Mouse (Mus musculus): Measurements from ENCODE around the gene B3galt2.
A peak's percentile ranks its signal among the peaks of the same experiment; 100 is the strongest.
"Not testable (repeated sequence)": the region's sequence is repeated elsewhere in the genome, so short reads cannot be mapped to it uniquely, and the experiment has no call there.

B3galt2 gene

GRCm38 (mm10) chr1:143640650-143641407 is at the start of gene B3galt2:
TSS of gene B3galt2 (plus strand) at chr1:143640664.
- DNase-seq (ENCODE audit: low spot score), result peak; percentile 72

DNA sequence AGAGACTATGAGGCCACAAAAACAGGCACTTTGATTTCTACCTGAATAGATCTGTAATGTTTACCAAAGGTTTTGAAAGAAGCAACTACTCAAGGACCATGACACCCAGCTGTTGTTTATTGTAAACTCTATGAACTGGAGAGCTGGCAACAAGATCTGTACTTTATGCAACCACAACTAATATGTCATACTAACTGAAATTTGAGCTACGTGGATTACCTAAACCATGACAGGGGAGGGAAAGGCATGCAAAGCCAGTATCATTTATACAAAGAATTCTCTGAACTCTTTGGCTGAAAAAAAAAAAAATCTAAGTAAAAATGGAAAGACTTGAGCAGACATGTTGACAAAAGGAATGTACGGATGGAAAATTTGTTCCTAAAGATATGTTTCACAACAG is 43.6 kb upstream of the B3galt2 start:
- DNase-seq (ENCODE audit: low spot score), result no peak

DNA sequence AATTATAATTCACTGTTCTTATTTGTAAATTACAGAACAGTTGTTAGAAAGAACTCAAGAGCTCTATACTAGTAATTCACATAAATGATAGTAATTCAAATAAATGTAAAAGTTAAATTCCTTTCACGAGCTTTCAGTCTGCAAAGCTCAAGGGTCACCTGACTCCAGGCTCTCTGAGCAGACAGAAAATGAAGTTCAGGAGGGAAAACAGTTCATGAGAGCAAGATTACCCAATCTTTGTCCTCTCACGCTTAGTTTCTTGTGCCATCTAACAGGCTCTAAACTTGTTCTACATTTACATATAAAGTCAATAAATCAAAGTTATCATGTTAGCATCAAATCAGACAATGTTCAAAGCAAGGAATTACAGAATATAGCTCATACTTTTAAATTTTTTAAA is 31.6 kb upstream of the B3galt2 start:
- no peak for DNase-seq (ENCODE audit: low spot score)

DNA sequence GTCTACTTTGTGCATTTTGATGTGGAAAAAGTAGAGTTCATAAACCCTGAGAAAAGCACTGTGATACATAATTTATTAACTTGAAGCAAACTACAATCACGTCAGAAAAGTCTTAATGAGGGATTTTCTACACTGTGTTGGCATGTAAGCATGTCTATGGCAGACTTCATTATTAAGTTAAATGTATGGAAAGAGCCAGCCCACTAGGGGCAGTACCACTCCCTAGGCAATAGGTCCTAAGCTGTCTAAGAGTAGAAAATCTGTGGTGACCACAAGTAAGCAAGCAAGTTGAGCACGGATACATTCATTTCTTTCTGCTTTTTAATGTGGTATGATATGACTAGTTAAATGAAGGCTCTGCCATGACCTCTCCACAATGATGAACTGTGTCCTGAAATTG is 27.6 kb upstream of the B3galt2 start:
- DNase-seq (ENCODE audit: low spot score), result no peak

- DNase-seq (ENCODE audit: low spot score), result no peak
These were observed 20.7 kb upstream of the B3galt2 start for GRCm38 (mm10) chr1:143619760-143620159.

- no peak for DNase-seq (ENCODE audit: low spot score)
These were observed 18.5 kb upstream of the B3galt2 start for GRCm38 (mm10) chr1:143621930-143622329.

- no peak for DNase-seq (ENCODE audit: low spot score)
These were observed 17.8 kb upstream of the B3galt2 start for GRCm38 (mm10) chr1:143622634-143623033.

GRCm38 (mm10) chr1:143631337-143631736 is 9.1 kb upstream of the B3galt2 start:
- no peak for DNase-seq (ENCODE audit: low spot score)

GRCm38 (mm10) chr1:143632361-143632760 is 8.1 kb upstream of the B3galt2 start:
- DNase-seq (ENCODE audit: low spot score), result no peak

- DNase-seq (ENCODE audit: low spot score), result no peak
These were observed 7.4 kb upstream of the B3galt2 start for GRCm38 (mm10) chr1:143632854-143633587.

DNA sequence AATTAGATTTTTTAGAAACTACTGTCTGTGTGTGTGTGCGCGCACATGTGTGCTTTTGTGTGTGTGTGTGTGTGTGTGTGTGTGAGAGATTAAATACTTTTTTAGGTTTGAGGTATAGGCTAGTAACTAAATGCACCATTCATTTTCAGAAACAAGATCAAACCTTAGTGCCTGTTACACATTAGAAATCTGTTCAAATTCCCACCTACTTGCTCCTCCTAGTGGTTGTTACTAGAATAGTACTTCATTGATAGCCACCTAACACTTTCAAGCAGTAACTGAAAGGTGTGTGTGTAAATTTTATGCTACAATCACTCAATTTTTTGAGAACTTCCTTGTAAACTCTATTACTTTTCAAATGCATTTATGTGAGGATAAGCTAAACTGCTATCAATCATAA is 3.8 kb downstream of the B3galt2 start:
- no peak for DNase-seq (ENCODE audit: low spot score)

DNA sequence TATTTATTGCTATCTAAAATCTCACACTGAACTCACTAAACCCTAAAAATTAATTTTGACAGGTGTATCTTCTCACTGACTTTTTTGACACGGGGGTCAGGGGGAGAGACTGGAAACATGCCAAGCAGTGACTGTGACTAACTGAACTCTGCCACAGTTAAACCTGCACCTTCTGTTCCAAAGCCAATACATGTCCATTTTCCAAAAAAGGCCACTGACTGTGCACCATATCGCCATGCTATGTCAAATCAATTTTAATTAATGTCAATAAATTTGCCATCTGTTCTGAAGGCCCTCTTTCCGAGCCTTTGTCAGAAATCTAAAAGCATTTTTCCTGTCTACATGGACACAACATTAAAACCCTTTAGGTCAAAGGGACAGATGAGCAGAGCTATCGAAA is 4.9 kb downstream of the B3galt2 start:
- no peak for DNase-seq (ENCODE audit: low spot score)

GRCm38 (mm10) chr1:143646219-143646618 is 5.8 kb downstream of the B3galt2 start:
- no peak for DNase-seq (ENCODE audit: low spot score)

DNA sequence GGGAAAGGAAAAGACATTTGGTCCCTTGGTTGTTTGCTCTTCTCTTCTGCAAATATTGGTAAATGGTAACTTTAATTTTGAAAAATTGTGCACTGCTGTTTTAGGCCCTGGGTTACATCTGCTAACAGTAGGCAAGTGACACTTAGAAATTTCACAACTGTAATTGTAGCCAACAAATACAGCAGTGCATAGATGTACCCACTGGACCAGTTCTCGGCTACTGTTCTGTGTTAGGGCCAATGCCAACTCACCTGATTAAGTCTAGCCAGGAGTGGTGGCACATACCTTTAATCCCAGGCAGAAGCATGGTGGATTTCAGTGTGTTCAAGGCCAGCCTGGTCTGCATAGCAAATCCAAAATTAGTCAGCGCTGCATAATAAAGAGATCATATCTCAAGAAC is 9.9 kb downstream of the B3galt2 start:
- no peak for DNase-seq (ENCODE audit: low spot score)

- DNase-seq (ENCODE audit: low spot score), result no peak
These were observed 13.2 kb downstream of the B3galt2 start for GRCm38 (mm10) chr1:143653646-143654045.

DNA sequence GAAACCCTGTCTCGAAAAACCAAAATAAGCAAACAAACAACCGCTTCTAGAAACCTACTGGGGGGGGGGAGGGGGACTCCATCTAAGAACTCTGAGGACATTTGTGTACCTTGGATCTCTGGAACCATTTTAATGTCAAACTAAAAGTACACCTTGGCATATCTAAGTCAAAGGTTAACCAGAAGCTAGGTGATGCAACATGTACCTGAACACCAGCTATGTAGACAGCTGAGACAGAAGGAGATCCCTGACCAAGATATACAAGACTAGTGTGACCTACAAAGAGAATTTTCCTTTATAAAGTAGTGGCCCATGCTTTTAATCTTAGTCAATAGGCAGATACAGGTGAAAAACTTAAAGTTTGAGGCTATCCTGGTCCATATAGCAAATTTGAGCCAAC is 22.7 kb downstream of the B3galt2 start:
- DNase-seq (ENCODE audit: low spot score), result no peak

DNA sequence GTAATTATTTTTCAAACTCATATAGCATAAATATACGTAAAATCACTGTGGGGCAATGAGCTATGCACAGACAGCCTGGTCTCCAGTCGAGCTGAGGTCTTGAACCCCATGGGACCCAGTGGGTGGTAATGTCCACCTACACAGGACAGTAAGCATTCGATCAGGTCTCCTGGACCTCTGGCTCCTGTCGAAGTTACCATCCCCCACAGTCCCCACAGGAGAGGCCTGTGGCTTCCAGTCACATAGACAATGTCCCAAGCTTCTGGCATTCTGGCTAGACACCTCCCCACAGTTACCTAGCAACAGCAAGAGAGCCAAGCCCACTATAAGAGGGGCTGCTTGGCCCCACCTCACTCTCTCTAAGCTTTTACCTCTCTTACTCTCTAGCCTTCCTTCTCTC is 24.3 kb downstream of the B3galt2 start:
- DNase-seq (ENCODE audit: low spot score), result not testable (repeated sequence)

- no peak for DNase-seq (ENCODE audit: low spot score)
These were observed 35.4 kb downstream of the B3galt2 start for GRCm38 (mm10) chr1:143675734-143676361.

DNA sequence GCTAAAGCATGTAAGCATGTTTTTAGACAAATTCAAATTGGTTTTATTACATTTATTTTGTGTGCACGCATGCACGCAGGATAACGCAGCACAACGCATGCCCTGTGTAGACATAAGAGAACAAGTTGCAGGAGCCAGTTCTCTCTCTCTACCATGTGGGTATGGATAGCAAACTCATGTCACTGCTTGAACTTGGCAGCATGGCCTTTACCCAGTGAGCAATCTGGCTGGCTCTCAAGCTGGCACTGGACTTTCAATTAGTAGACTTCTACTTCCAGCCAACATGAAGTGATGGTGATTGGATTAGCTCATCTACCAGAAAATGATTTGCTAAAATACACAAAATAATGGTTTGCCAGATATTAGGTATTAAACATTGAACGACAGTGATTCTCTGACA is 40.6 kb downstream of the B3galt2 start:
- DNase-seq (ENCODE audit: low spot score), result no peak

- DNase-seq (ENCODE audit: low spot score), result no peak
These were observed 44.4 kb downstream of the B3galt2 start for GRCm38 (mm10) chr1:143684849-143685248.

DNA sequence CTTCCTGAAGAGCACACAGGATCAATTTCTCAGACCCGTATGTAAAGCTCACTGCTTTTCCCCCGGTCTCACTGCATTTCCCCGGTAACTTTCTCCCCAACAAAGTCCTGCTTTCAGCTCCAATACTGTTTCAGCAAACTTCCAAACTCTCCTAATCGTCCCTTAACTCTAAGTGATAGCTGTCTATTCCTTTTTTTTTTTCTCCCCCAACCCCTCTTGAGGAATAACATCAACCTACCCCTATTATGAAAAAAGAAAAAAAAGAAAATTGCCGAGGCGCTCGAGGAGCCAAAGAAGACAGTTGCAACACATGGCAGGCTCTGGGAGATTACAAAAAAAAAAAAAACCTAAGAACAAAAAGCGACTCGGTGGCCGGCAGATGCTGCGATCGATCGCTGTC is 61.3 kb downstream of the B3galt2 start:
- no peak for DNase-seq (ENCODE audit: low spot score)

DNA sequence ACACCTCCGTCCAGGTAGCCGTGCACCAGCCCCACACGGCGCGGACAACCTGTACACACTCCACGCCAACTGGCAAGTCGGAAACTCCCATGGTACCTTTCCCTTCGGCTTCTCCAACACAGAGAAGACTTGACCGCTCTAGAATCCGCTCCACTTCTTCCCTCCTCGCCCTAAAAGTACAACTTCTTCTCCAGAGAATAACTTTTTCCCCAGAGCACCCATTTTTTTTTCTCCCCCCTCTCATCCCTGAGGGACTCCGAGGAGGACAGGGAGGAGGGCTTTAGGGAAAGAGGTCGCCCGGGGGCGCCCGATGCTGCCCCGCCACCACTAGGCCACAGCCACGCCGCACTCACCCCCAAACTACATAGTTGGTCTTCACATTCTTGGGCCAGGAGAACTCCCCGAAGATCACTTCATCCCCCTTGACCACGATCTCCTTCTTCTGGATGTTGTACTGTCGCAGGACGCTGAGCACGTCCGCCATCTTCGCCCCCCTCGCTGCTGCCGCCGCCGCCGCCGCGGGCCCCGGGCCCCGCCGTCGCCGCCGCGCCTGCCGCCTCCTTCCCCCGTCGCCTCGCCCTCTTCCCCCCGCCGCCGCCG is 61.8 kb downstream of the B3galt2 start:
- peak; percentile 49 for DNase-seq (ENCODE audit: low spot score)

Measured in layer of hippocampus, adult 11-12 months (tissue).